Mouse (Mus musculus) neural tube, embryonic 12.5 days (tissue): ENCODE results near the gene Dmbx1. TPM values are rescaled to one million over a fixed set of nuclear protein-coding genes. Genes with fewer than 3 reads are reported as not detected.
A peak's percentile ranks its signal among the peaks of the same experiment; 100 is the strongest.

ENCODE experiments used
- ATAC-seq: fragments of 200-750 bp; cut with Nextera tagmentation; 2 replicates; pipeline ENCODE4 v1.8.0; 2017; ENCODE audit warnings: low read depth, mild to moderate bottlenecking, moderate TSS enrichment, moderate library complexity; ENCODE audit not compliant: low FRiP score
- H3K27ac ChIP-seq: fragments of 300-500 bp; sonication (generic); 2 replicates; pipeline ENCODE4 v1.5.1; 2016
- H3K27me3 ChIP-seq: fragments of 300-500 bp; sonication (generic); replicated peaks from 2 replicates; pipeline ENCODE4 v1.6.1; 2016; ENCODE audit warnings: mild to moderate bottlenecking
- H3K36me3 ChIP-seq: fragments of 300-500 bp; sonication (generic); 2 replicates; pipeline ENCODE4 v1.6.1; 2016; ENCODE audit warnings: mild to moderate bottlenecking
- H3K4me1 ChIP-seq: fragments of 300-500 bp; sonication (generic); 2 replicates; pipeline ENCODE4 v1.6.1; 2016
- H3K4me2 ChIP-seq: fragments of 300-500 bp; sonication (generic); replicated peaks from 2 replicates; pipeline ENCODE4 v1.6.1; 2016; ENCODE audit warnings: mild to moderate bottlenecking
- H3K4me3 ChIP-seq: fragments of 300-500 bp; sonication (generic); 2 replicates; pipeline ENCODE4 v1.5.1; 2016
- H3K9ac ChIP-seq: fragments of 300-500 bp; sonication (generic); 2 replicates; pipeline ENCODE4 v1.6.1; 2016; ENCODE audit warnings: mild to moderate bottlenecking
- H3K9me3 ChIP-seq: fragments of 300-500 bp; sonication (generic); 2 replicates; pipeline ENCODE4 v1.6.1; 2016; ENCODE audit warnings: mild to moderate bottlenecking
- whole genome bisulfite sequencing: fragments of 180-500 bp; shearing (Covaris S2); methylation state at CpG from one replicate; pipeline ENCODE4 v1.1.7; 2016; 5-methylcytosine and 5-hydroxymethylcytosine counted together
- polyA plus RNA-seq: library from polyadenylated mRNA; unstranded; fragments of >200 nt; fragmentation: Nextera tagmentation; extraction: Ambion mirVana; gene quantifications from 2 replicates; pipeline ENCODE4 v1.2.1, GENCODE M21; 2016

The Dmbx1 gene
- polyA plus RNA-seq, 1 experiment from 2014 or later: 1.6 TPM

DNA sequence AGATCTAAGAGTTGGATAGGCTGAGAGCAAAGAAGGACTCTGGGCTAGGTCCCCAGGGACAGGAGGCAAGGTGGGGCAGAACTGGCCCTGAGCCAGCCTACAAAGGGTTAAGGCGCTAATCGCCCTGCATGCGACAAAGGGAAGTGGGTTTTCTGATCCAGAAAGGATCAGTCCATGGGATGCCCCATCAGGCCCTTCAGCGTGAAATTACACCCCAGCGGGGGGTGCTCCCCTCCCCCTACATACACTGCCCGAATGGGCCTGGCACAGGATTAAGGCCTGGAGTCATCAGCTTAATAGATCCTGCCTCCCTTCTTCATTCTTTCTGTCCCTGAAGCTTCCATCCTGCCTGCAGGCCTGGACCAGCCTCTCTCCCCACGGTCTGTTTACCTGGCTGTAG is 34.0 kb downstream of the Dmbx1 start:
- no peaks in the 10 kb centered on the region for H3K36me3 ChIP-seq
- no peaks in the 10 kb centered on the region for H3K9me3 ChIP-seq
- H3K9ac ChIP-seq: no peak overlapping the region
- peak; percentile 42; the same call in 1 of the 2 replicates for ATAC-seq
- H3K27me3 ChIP-seq: peaks cover 88% of the 10 kb centered on the region
- no peak overlapping the region for H3K4me2 ChIP-seq
- H3K4me3 ChIP-seq: no peak overlapping the region
- 1% methylated on average over 7 of the region's 7 CpGs for WGBS
- no peak overlapping the region for H3K27ac ChIP-seq
- H3K4me1 ChIP-seq: peaks cover 24% of the 10 kb centered on the region

DNA sequence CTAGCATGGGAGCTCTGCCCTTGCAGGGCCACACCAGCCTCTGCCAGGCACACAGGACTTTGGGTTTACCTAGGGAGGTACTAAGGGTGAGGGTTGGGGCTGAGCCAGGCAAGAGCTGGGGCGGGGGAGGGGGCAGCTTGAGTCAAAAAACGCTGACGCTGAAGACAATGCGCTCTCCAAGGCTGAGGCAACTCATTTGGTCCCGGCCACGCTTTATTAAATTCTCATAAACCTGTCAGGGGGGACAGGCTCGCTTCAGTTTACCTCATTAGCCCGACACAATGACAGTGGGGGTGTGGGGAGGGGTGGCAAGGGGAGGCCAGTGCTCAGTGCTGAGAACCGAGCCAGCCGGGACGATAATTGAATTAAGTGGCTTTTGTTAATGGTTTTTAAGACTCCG is 35.4 kb downstream of the Dmbx1 start:
- Histone ChIP-seq H3K9me3 (no peaks in the 10 kb centered on the region), H3K27ac (no peak overlapping the region), H3K27me3 (peaks cover 93% of the 10 kb centered on the region), H3K36me3 (no peaks in the 10 kb centered on the region), H3K4me1 (peaks cover 24% of the 10 kb centered on the region), H3K4me2 (peak overlapping the region; percentile 14; the same call in 1 of the 2 replicates), H3K4me3 (no peak overlapping the region), H3K9ac (no peak overlapping the region)
- 3% methylated on average over 12 of the region's 12 CpGs for WGBS
- ATAC-seq: peak; percentile 91

DNA sequence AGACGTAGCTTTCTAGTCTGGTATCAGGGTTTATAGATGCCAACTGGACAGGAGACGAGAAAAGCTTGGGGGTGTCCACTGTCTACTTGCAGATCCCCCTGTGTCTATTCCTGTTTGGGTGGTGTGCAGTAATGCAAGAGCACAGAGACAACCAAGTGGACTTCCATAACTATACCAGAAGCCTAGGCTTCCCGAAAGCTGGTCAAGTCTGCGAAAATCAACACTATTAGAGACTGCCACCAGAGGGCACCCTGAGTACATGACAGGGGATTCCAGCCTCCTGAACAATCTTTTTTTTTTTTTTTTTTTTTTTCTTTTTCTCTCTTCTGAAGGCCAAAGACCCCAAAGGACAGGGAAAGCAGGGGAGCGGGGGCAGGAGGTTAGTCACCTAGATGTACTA is 36.9 kb downstream of the Dmbx1 start:
- no peak overlapping the region for H3K9ac ChIP-seq

DNA sequence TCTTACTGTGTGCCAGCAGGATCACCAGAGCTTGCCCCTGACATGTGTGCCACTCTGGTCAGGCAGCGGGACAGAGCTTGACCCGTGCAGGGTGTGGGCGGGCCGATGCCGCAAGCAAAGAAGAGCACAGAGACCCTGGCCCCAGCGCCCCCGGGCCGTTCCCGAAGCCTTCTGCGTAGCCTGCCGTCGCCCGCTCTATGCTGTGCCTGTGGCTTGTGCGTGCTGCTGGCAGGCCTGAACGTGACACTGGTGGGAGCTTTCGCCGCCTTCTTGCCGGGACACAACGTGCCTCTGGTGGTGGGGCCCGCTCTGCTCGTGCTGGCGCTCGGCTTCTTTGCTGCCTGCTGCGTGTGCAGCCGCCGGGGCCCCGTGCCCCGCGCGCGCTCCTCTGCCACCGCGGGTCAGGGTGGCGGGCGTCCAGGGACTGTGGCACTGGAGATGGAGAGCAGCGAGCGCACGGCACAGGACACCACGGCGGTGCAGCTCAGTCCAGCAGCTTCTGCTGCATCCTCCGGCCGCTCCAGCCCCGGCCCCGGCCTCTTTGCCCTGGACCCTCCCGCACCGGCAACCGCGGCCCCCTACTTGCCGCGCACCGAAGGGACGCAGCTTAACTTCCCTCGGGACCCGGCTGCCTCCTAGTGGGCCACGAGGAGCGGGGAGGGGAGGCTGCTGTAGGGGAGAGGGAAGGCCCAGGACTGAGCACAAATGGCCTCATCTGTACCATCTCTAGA is 41.7 kb downstream of the Dmbx1 start:
- under 1% methylated on average over 56 of the region's 56 CpGs for WGBS
- no peak overlapping the region for H3K27ac ChIP-seq
- peak overlapping the region; percentile 40 for H3K4me3 ChIP-seq
- peaks cover 9% of the 10 kb centered on the region for H3K4me1 ChIP-seq
- H3K4me2 ChIP-seq: peak overlapping the region; percentile 92
- peak; percentile 65 for ATAC-seq
- peaks cover 71% of the 10 kb centered on the region for H3K27me3 ChIP-seq
- no peaks in the 10 kb centered on the region for H3K9me3 ChIP-seq
- peak overlapping the region; percentile 56 for H3K9ac ChIP-seq
- H3K36me3 ChIP-seq: no peaks in the 10 kb centered on the region

More for the DNA sequence above, 36.9 kb downstream of the Dmbx1 start:
- ATAC-seq: no peak
- no peak overlapping the region for H3K4me3 ChIP-seq
- no peak overlapping the region for H3K4me2 ChIP-seq
- H3K27ac ChIP-seq: no peak overlapping the region
- WGBS: 19% methylated on average over 5 of the region's 5 CpGs
- no peaks in the 10 kb centered on the region for H3K36me3 ChIP-seq
- no peaks in the 10 kb centered on the region for H3K9me3 ChIP-seq
- H3K27me3 ChIP-seq: peaks cover 93% of the 10 kb centered on the region
- peaks cover 31% of the 10 kb centered on the region for H3K4me1 ChIP-seq

- H3K27ac ChIP-seq: no peak overlapping the region
- H3K4me2 ChIP-seq: no peak overlapping the region
- 23% methylated on average over 3 of the region's 3 CpGs for WGBS
- no peaks in the 10 kb centered on the region for H3K36me3 ChIP-seq
- no peak overlapping the region for H3K4me3 ChIP-seq
- H3K27me3 ChIP-seq: peaks cover 71% of the 10 kb centered on the region
- no peak overlapping the region for H3K9ac ChIP-seq
- no peaks in the 10 kb centered on the region for H3K9me3 ChIP-seq
- ATAC-seq: no peak
- H3K4me1 ChIP-seq: peaks cover 20% of the 10 kb centered on the region
Measured at GRCm38 (mm10) chr4:115894281-115894680, 45.4 kb downstream of the Dmbx1 start.

GRCm38 (mm10) chr4:115890553-115890952 is 49.2 kb downstream of the Dmbx1 start, which contains the start of gene 6430628N08Rik:
TSS of gene 6430628N08Rik (plus strand) at chr4:115890665.
- 0 out of 2 replicates have a peak within 1 kb of the TSS, but pooled peaks have one; percentile 17 for H3K9ac ChIP-seq
- ATAC-seq: 0 out of 2 replicates have a peak, but pooled peaks have one; percentile 7
- under 1% methylated on average over 31 of the region's 31 CpGs for WGBS

GRCm38 (mm10) chr4:115890066-115890465 is 49.7 kb downstream of the Dmbx1 start:
- WGBS: 8% methylated on average over 6 of the region's 6 CpGs
- peak; percentile 39; the same call in 1 of the 2 replicates for ATAC-seq

More at GRCm38 (mm10) chr4:115890553-115890952, 49.2 kb downstream of the Dmbx1 start, which contains the start of gene 6430628N08Rik:
- H3K9me3 ChIP-seq: no peaks in the 10 kb centered on the region
- H3K27me3 ChIP-seq: peaks cover 39% of the 10 kb centered on the region
- peaks cover 11% of the 10 kb centered on the region for H3K4me1 ChIP-seq
- H3K4me3 ChIP-seq: peak within 1 kb of the TSS; percentile 19; the same call in 1 of the 2 replicates
- no peaks in the 10 kb centered on the region for H3K36me3 ChIP-seq
- H3K4me2 ChIP-seq: peak within 1 kb of the TSS; percentile 64
- H3K27ac ChIP-seq: no peak within 1 kb of the TSS

GRCm38 (mm10) chr4:115886875-115887274 is 52.9 kb downstream of the Dmbx1 start:
- Histone ChIP-seq H3K27ac (no peak overlapping the region), H3K4me3 (no peak overlapping the region), H3K9me3 (no peaks in the 10 kb centered on the region), H3K36me3 (no peaks in the 10 kb centered on the region), H3K27me3 (peaks cover 29% of the 10 kb centered on the region), H3K9ac (no peak overlapping the region), H3K4me1 (peaks cover 17% of the 10 kb centered on the region), H3K4me2 (no peak overlapping the region)
- no peak for ATAC-seq
- WGBS: 38% methylated on average over 1 of the region's 1 CpGs

More at GRCm38 (mm10) chr4:115890066-115890465, 49.7 kb downstream of the Dmbx1 start:
- peaks cover 39% of the 10 kb centered on the region for H3K27me3 ChIP-seq
- peaks cover 11% of the 10 kb centered on the region for H3K4me1 ChIP-seq
- no peak overlapping the region for H3K27ac ChIP-seq
- no peaks in the 10 kb centered on the region for H3K9me3 ChIP-seq
- peak overlapping the region; percentile 19; the same call in 1 of the 2 replicates for H3K4me3 ChIP-seq
- H3K4me2 ChIP-seq: peak overlapping the region; percentile 64
- no peaks in the 10 kb centered on the region for H3K36me3 ChIP-seq
- H3K9ac ChIP-seq: 0 out of 2 replicates have a peak overlapping the region, but pooled peaks have one; percentile 17

DNA sequence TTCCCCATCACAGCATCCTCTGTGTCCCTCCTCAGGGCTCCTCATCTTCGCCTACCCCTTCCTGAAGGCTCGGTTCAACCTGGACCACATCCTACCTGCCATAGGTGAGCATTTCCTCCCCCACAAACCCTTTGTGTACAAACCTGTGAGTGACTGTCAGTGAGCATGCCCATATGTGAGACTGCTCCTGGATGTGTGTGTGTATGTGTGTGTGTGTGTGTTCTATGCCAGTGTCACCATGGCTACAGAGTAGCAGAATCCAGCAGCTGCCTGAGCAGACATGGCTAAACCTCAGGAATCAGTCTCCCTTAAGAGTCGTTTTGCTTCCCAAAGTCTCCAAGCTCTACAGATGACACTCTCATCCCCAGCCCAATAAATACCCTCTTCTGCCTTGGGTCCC is 53.9 kb downstream of the Dmbx1 start:
- WGBS: 86% methylated on average over 3 of the region's 3 CpGs
- H3K27ac ChIP-seq: no peak overlapping the region
- H3K36me3 ChIP-seq: no peaks in the 10 kb centered on the region
- H3K9ac ChIP-seq: no peak overlapping the region
- H3K27me3 ChIP-seq: peaks cover 19% of the 10 kb centered on the region
- no peak overlapping the region for H3K4me3 ChIP-seq
- peaks cover 25% of the 10 kb centered on the region for H3K4me1 ChIP-seq
- no peak overlapping the region for H3K4me2 ChIP-seq
- no peak for ATAC-seq
- no peaks in the 10 kb centered on the region for H3K9me3 ChIP-seq

DNA sequence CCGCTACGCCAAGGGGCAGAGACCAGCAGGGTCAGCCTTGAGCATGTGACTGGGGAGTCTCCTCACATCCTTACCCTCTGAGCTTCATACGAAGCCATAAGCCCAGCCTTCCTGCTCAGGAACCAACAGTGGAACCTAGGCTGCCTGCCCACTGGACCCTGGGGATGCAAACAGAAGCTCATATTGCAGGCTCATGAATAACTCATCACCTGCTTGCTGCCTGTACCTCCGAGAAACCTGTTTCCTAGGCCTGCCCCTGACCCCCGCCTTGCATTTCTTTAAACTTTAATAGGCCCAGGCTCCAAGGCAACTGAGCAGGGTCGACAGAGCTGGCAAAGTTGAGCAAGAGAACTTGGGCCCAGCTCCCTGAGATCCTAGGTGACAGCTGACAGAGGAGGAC is 55.7 kb downstream of the Dmbx1 start, which contains the start of gene Kncn:
Kncn (plus strand) TSS at position 379 of the 400 bp plus-strand sequence.
- Histone ChIP-seq H3K9me3 (no peaks in the 10 kb centered on the region), H3K36me3 (no peaks in the 10 kb centered on the region), H3K27ac (no peak within 1 kb of the TSS), H3K4me3 (no peak within 1 kb of the TSS), H3K4me2 (no peak within 1 kb of the TSS), H3K9ac (no peak within 1 kb of the TSS), H3K4me1 (peaks cover 24% of the 10 kb centered on the region), H3K27me3 (peaks cover under 1% of the 10 kb centered on the region; the same call in 1 of the 2 replicates)
- WGBS: 71% methylated on average over 6 of the region's 6 CpGs
- no peak for ATAC-seq

GRCm38 (mm10) chr4:115882195-115882594 is 57.5 kb downstream of the Dmbx1 start:
- Histone ChIP-seq H3K9me3 (no peaks in the 10 kb centered on the region), H3K27ac (no peak overlapping the region), H3K9ac (no peak overlapping the region), H3K36me3 (no peaks in the 10 kb centered on the region), H3K4me2 (no peak overlapping the region), H3K4me1 (peaks cover 43% of the 10 kb centered on the region), H3K4me3 (no peak overlapping the region), H3K27me3 (no peaks in the 10 kb centered on the region; the same call in 1 of the 2 replicates)
- ATAC-seq: no peak
- whole genome bisulfite sequencing: 63% methylated on average over 4 of the region's 4 CpGs

DNA sequence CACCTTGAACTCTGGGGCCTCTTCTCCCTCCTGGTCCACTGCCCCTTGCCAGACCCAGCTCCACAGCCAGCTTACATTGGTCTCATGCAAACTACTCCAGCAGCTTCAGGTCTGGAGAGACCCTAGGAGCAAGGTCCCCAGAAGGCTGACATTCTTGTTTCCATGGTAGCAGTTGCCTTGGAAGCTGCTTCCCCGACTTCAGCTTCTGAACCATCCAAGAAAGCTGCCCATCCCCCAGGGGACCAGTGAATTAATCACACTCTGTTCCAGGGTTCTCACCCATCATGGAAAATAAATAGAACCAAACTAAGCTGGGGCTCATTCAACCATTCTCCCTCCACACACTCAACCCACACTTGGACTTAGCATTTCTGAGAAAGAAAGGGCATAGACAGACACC is 58.5 kb downstream of the Dmbx1 start:
- no peak overlapping the region for H3K27ac ChIP-seq
- no peak overlapping the region for H3K4me3 ChIP-seq
- H3K9ac ChIP-seq: no peak overlapping the region
- 0 out of 2 replicates have a peak overlapping the region, but pooled peaks have one; percentile 2 for H3K4me2 ChIP-seq
- ATAC-seq: 0 out of 2 replicates have a peak, but pooled peaks have one; percentile 6
- peaks cover 43% of the 10 kb centered on the region for H3K4me1 ChIP-seq
- H3K9me3 ChIP-seq: no peaks in the 10 kb centered on the region
- WGBS: 5% methylated on average over 1 of the region's 1 CpGs
- no peaks in the 10 kb centered on the region; the same call in 1 of the 2 replicates for H3K27me3 ChIP-seq
- no peaks in the 10 kb centered on the region for H3K36me3 ChIP-seq
